Mouse (Mus musculus): ENCODE results near the gene Thoc6. TPM values are rescaled to one million over a fixed set of nuclear protein-coding genes. Genes with fewer than 3 reads are reported as not detected.

Thoc6 gene
- total RNA-seq, 2 experiments from 2014 or later = 6.3 to 8.8 TPM

- peak overlapping the region; percentile 78 for H3K4me3 ChIP-seq
- DNase-seq = peak; percentile 78
- no peak for TF ChIP-seq CTCF (IDR thresholded peaks at IDR 0.05)
- peak overlapping the region; percentile 93 for H3K27ac ChIP-seq
- intact Hi-C loops (cut with DNase I) = no loop called here
These were observed 1.4 kb upstream of the Thoc6 start for GRCm38 (mm10) chr17:23675127-23675526.

- intact Hi-C loops (cut with DNase I) = loop anchor here (5.0 kb wide), 1 partner anchor 122 kb away; no protein-coding TSS in a partner anchor
- H3K4me3 ChIP-seq = peak overlapping the region; percentile 78
- DNase-seq = peak; percentile 54
- peak overlapping the region; percentile 93 for H3K27ac ChIP-seq
- TF ChIP-seq CTCF (IDR thresholded peaks at IDR 0.05) = no peak
These were observed 730 bp upstream of the Thoc6 start for GRCm38 (mm10) chr17:23674271-23674952.

- peak overlapping the region; percentile 93 for H3K27ac ChIP-seq
- intact Hi-C loops (cut with DNase I) = loop anchor here (5.0 kb wide), 1 partner anchor 120 kb away; no protein-coding TSS in a partner anchor
- peak overlapping the region; percentile 78 for H3K4me3 ChIP-seq
- no peak for DNase-seq
- TF ChIP-seq CTCF (IDR thresholded peaks at IDR 0.05) = no peak
These were observed 921 bp downstream of the Thoc6 start for GRCm38 (mm10) chr17:23672761-23673160.

GRCm38 (mm10) chr17:23671519-23671918, 2.2 kb downstream of the Thoc6 start:
- no peak for TF ChIP-seq CTCF (IDR thresholded peaks at IDR 0.05)
- H3K4me3 ChIP-seq = no peak overlapping the region
- intact Hi-C loops (cut with DNase I) = loop anchor here (5.0 kb wide), 1 partner anchor 119 kb away; no protein-coding TSS in a partner anchor
- no peak overlapping the region for H3K27ac ChIP-seq
- no peak for DNase-seq

GRCm38 (mm10) chr17:23670516-23671074, 3.1 kb downstream of the Thoc6 start:
- no peak overlapping the region for H3K27ac ChIP-seq
- intact Hi-C loops (cut with DNase I) = loop anchor here (5.0 kb wide), 1 partner anchor 118 kb away; no protein-coding TSS in a partner anchor
- DNase-seq = no peak
- no peak for TF ChIP-seq CTCF (IDR thresholded peaks at IDR 0.05)
- no peak overlapping the region for H3K4me3 ChIP-seq

GRCm38 (mm10) chr17:23665511-23665910, 8.2 kb downstream of the Thoc6 start:
- Histone ChIP-seq H3K27ac (no peak overlapping the region), H3K4me3 (no peak overlapping the region)
- DNase-seq = no peak
- intact Hi-C loops (cut with DNase I) = no loop called here
- no peak for TF ChIP-seq CTCF (IDR thresholded peaks at IDR 0.05)

GRCm38 (mm10) chr17:23664556-23665021, 9.1 kb downstream of the Thoc6 start:
- no peak overlapping the region for H3K27ac ChIP-seq
- H3K4me3 ChIP-seq = no peak overlapping the region
- no peak for DNase-seq
- intact Hi-C loops (cut with DNase I) = no loop called here
- peak; percentile 77 for TF ChIP-seq CTCF (IDR thresholded peaks at IDR 0.05)

- peak; percentile 60 for TF ChIP-seq CTCF (IDR thresholded peaks at IDR 0.05)
- H3K4me3 ChIP-seq = no peak overlapping the region
- intact Hi-C loops (cut with DNase I) = loop anchor here (2.0 kb wide), 1 partner anchor 45 kb away; no protein-coding TSS in a partner anchor
- DNase-seq = no peak
- no peak overlapping the region for H3K27ac ChIP-seq
These were observed 12.2 kb downstream of the Thoc6 start for GRCm38 (mm10) chr17:23661526-23661925.

GRCm38 (mm10) chr17:23660876-23661200, 12.8 kb downstream of the Thoc6 start:
- Histone ChIP-seq H3K27ac (no peak overlapping the region), H3K4me3 (peak overlapping the region; percentile 28)
- no peak for DNase-seq
- TF ChIP-seq CTCF (IDR thresholded peaks at IDR 0.05) = no peak
- intact Hi-C loops (cut with DNase I) = loop anchor here (2.0 kb wide), 1 partner anchor 46 kb away; no protein-coding TSS in a partner anchor

- DNase-seq = peak; percentile 54
- peak; percentile 82 for TF ChIP-seq CTCF (IDR thresholded peaks at IDR 0.05)
- Histone ChIP-seq H3K27ac (no peak within 1 kb of the TSS), H3K4me3 (peak within 1 kb of the TSS; percentile 28)
- intact Hi-C loops (cut with DNase I) = loop anchor here (2.0 kb wide), 1 partner anchor 47 kb away; no protein-coding TSS in a partner anchor
These were observed 13.4 kb downstream of the Thoc6 start, which contains the start of gene Bicdl2 for GRCm38 (mm10) chr17:23660117-23660875. Bicdl2 (plus strand) TSS chr17:23660506.

- TF ChIP-seq CTCF (IDR thresholded peaks at IDR 0.05) = no peak
- no peak overlapping the region for H3K4me3 ChIP-seq
- H3K27ac ChIP-seq = no peak overlapping the region
- intact Hi-C loops (cut with DNase I) = no loop called here
- DNase-seq = no peak
These were observed 15.2 kb downstream of the Thoc6 start for GRCm38 (mm10) chr17:23658450-23658849.

- no peak for TF ChIP-seq CTCF (IDR thresholded peaks at IDR 0.05)
- intact Hi-C loops (cut with DNase I) = no loop called here
- no peak overlapping the region for H3K4me3 ChIP-seq
- no peak overlapping the region for H3K27ac ChIP-seq
- no peak for DNase-seq
These were observed 19.3 kb downstream of the Thoc6 start for GRCm38 (mm10) chr17:23654410-23654809.

- Histone ChIP-seq H3K27ac (no peak overlapping the region), H3K4me3 (no peak overlapping the region)
- TF ChIP-seq CTCF (IDR thresholded peaks at IDR 0.05) = no peak
- DNase-seq = no peak
- intact Hi-C loops (cut with DNase I) = no loop called here
These were observed 19.7 kb downstream of the Thoc6 start for GRCm38 (mm10) chr17:23654001-23654400.
